Mouse (Mus musculus): ENCODE measurements at regions not wholly inside any gene's neighbourhood (a gene's known extent, or its start where the extent isn't known, plus 50 kb on each side); places are given as distances from the start of the nearest gene placed in this dataset.

- TF ChIP-seq CTCF (IDR thresholded peaks at IDR 0.05; ENCODE audit: low read depth) = no peak
- no peak for TF ChIP-seq EP300 (IDR thresholded peaks at IDR 0.05; ENCODE audit: low read depth)
These were observed 130.1 kb downstream of the 9530068E07Rik start for GRCm38 (mm10) chr11:52526306-52526705.
